Mouse (Mus musculus): ENCODE data around the gene 2310022A10Rik.

Gene 2310022A10Rik

DNA sequence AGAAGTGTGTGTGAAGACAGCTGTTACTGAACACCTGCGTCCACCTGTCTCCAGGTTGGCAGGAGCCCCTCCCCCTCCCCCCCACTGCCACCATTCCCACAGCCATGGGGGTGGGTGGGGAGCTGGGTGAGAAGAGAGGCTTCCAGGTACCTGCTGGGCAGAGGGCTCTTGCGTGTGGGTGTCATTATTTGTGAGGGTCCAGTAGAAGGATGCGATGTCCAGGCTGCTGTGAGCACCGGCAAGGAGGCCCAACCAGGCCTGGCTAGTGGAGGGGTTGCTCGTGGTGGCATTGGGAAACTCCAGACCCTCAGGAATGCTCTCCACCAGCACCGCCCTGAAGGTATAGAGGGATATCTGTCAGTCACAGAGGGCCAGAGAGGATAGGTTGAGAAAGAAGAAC lies 12.1 kb upstream of the 2310022A10Rik start:
- DNase-seq (ENCODE audit: low spot score in 2 of 2): no peak

DNA sequence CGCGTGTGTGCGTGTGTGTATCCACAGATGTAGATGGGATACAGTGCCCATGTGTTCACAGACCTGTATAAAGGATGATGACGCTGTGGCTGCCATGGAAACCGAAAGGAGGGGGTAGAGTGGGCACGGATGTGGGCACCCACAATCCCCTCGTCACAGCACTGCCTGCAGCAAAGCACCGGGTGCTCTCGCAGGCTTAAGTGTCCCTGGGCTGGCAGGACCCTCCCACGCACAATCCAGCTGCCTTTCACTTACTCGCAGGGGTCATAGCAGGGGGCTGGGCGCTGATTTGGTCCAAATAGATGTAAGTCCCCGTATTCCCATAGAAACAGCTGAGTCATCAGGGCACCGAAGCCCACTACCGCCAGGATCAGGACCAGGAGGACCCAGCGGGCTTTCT lies 11.6 kb upstream of the 2310022A10Rik start:
- DNase-seq (ENCODE audit: low spot score in 2 of 2): no peak

DNA sequence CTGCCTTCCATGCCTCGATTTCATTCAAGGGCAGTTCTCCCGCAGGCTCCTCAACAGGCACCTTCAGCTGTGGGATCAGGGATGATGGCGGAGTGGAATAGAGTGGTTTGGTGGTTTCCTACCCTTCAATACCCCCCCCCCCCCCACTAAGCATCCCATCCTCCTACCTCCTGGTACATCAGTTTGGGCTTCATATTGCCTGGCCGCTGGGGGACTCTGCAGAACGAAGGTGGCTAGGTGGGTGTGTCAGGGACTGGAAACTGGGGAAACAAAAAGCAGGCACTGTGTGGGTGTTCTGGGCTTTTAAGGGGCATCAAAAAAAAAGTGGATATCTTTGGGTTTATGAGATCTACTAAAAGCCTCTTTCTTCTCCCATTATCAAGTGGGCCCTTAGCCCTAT lies 11.1 kb upstream of the 2310022A10Rik start:
- no peak for DNase-seq (ENCODE audit: low spot score in 2 of 2)

DNA sequence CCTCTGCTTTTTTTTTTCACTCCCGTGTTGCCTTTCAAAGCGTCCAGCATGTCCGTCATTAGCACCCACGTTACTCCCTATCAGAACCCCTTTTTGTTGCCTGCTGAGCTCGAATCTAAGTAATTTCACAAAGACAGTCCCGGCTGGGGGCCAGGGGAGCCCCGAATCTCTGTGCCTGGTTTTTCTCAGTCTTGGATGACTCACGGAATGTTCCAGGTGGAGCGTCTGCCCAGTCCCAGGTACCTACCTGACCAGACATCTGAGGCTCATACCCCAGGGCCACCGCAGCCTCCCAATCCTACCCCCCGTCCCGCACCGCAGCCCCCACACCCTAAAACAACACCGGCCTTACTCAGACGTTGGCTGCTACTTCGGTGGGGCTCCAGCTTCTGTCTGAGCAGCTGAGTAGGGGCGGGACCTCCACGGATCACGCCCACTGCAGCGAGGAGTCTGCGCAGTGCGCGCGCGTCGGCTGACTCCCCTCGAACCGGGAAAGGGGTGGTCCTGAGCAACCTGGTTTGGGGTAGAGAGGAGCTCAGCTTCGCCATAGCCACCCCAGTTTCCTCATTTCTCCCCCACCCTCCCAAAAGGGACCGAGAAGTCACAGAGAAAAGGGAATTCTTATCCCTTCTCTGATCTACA lies 10.5 kb upstream of the 2310022A10Rik start:
- DNase-seq (ENCODE audit: low spot score in 2 of 2): peak; percentile 62 to 87

DNA sequence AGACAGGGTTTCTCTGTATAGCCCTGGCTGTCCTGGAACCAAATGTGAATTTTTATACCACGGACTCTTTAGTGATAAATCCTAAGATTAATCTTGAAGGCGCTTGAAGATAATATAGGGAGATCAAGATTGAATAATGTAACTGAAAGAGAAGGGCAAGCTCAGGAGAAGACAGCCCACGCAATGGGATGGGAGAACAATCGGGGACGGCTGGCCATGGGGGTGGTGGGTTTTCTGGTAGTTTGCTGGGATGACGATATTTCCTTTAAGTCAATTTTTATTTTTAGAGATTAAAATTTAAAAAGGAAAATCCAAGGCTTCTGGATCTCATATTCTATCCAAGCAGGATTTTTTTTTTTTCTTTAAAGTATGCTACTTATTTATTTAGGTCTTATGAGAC lies 10.0 kb upstream of the 2310022A10Rik start:
- no peak for DNase-seq (ENCODE audit: low spot score in 2 of 2)

DNA sequence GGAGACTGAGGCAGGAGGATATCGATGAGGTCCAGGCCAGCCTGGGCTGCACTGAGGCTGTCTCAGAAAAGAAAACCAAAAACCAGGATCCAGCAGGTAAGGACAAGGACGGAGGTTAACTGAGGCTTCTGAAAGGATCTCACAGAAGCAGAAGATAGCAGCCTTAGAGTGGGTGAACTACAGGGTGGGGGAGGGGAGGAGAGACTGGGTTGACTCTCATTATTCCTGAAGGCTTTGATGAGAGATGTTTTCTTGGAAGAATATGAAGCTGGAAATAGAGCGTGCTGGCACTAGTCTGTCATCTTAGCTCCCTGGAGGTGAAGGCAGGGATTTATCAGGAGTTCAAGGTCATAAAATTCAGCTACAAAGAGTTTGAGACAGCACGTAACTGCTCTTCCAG lies 9.2 kb upstream of the 2310022A10Rik start:
- DNase-seq (ENCODE audit: low spot score in 2 of 2): no peak

DNA sequence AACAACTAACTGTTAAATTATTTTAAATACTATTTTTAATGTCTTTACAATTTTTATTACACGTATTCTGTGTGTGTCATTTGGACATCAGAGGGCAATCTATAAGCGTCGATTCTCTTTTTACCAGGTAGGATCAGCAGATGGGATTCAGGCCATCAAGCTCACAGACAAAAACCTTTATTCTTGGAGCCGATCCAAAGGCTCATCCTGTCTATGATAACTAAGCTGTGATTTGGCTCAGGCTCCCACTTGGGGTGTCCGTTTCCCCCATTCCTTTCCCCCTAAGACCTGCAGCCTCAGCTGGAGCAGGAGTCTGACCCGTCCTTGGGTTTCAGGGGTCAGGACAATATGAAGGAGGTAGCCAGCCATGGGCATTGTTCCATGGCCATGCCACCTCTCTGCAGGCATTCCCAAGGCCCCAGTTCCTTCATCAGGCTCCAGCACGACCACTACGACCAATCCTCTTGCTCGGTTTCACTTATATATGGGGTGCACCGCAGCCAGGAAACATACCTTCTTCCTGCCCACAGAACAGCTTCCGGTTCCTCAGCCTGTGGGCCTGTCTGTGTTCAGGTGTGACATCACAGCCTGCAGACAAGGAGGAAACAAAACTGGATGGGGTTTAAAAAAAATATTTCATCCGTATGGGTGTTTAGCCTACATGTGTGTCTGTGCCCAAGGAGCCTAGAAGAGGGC lies 8.2 kb upstream of the 2310022A10Rik start:
- DNase-seq (ENCODE audit: low spot score in 2 of 2): no peak

DNA sequence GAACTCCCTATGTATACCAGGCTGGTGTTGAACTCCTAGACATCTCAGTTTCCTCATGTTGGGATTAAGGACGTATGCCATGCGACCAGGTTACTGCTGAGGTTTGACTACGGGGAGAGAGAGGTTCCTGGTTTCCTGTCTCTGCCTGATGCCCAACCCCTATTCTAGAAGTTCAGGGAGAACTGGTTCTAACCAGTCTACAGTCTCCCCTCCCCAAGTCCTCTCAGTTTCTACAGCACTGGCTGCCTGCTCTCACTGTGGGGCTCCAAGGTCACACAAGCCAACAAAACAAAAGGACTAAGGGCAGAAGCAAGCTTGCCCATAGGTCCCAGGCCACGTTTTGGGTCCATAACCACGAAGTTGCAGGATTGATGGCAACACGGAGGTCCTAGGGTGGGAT lies 3.4 kb upstream of the 2310022A10Rik start:
- DNase-seq (ENCODE audit: low spot score in 2 of 2): no peak

DNA sequence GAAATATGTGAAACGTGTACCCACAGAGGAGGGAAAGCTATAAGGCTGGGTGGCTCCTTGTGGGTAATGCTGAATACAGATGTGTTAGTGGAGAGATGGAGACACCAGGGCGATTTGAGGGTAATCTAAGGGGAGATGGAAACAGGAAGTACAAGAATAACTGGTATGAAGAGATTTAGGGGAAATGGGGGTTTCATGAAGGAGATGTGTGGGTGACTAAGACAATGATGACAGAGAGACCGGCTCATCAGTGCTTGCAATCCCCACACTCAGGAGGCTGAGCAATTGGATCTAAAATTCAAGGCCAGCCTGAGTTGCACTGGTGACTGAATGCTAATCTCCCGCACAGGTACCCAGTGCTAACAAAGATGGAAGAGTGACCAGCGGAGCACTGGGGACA lies 963 bp upstream of the 2310022A10Rik start:
- no peak for DNase-seq (ENCODE audit: low spot score in 2 of 2)

DNA sequence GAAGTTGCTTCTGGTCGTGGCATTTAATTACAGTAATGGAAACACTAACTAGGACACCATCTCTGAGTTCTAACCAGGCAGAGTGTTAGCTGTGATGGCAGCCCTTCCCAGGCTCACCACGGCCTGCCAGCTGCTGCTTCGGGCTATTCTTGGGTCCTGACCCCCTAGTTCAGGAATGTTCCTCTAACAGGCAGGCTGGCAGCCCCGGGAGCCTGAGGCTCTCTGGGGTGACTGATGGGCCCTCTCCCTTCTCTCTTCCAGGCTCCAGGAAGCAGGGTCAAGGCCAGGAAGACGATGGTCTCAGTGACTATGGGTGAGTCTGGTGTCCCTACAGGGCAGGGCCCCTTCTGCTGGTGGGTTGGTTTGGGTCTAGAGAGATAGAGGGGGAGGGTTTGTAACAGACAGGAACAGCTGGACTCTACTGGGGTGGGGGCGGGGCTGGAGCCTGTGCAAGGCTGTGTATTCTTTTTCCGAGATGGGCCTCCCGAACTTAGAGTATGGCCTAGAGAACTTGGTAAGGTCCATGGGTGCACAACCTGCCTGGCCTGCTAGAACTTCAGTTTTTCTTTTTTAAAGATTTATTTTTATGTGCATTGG lies 7.4 kb downstream of the 2310022A10Rik start:
- DNase-seq (ENCODE audit: low spot score in 2 of 2): no peak

DNA sequence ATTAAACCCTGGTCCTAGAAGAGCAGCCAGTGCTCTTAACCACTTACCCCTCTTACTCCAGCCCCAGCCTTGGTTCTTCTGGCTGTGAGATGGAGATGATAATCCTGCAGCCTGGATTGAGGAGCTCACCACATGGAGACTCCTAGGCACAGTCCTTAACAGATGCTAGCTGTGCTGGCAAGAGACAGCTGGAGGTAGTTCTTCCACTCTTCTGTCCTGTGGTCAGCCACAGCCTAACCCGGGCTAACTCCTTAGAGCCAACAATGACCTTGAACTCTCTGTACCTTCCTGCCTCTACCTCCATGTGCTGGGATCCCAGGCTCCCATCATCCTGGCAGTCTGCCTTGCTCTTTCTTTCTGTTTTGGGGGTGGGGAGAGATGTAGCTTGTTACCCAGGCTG lies 7.9 kb downstream of the 2310022A10Rik start:
- DNase-seq (ENCODE audit: low spot score in 2 of 2): no peak

DNA sequence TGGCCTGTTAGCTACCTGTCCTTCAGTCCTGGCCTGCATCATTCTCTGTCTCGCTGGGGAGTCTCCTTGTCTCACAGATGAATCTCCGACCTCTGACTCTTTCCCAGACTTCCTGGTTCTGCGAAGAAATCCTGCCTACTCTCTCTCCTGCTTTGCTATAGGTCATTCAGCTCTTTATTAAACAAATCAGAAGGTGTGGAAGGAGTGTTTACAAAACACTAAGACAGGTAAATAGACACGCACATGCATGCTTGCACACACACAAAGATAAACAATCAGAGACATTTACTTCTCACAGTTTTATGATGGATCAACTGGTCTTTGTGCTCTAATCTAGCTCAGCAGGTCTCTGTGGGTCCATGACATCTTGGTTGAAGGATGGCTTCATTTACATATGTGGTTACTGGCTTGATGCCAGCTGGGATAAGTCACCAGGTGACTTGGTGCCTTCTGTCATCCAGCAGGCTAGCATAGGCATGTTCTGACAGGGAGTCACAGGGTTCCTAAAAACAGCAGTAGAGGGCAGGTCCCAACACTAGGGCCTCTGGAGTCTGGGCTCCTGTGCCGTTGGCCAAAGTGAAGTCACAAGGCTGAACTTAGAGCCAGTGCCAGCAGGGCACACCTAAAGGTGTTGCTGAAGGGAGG lies 16.7 kb downstream of the 2310022A10Rik start:
- DNase-seq (ENCODE audit: low spot score in 2 of 2): peak; percentile 40 to 77

DNA sequence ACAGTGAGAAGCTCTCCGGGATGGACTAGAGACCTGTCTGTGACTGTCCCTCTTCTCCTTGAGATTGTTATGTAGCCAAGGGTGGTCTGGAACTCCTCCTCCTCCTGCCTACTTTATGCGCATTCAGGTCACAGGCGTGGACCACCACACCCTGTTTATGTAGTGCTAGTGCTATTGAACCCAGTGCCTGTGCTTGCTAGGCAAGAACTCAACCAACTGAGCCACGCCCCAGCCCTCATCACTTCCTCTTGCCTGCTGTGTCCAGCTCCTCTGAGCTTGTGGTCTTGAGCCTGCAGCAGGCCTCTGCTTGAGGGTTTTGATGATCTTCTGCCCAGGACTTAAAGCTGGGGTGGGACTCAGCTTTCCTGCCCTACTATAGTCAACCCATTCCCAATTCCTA lies 19.1 kb downstream of the 2310022A10Rik start:
- no peak for DNase-seq (ENCODE audit: low spot score in 2 of 2)

DNA sequence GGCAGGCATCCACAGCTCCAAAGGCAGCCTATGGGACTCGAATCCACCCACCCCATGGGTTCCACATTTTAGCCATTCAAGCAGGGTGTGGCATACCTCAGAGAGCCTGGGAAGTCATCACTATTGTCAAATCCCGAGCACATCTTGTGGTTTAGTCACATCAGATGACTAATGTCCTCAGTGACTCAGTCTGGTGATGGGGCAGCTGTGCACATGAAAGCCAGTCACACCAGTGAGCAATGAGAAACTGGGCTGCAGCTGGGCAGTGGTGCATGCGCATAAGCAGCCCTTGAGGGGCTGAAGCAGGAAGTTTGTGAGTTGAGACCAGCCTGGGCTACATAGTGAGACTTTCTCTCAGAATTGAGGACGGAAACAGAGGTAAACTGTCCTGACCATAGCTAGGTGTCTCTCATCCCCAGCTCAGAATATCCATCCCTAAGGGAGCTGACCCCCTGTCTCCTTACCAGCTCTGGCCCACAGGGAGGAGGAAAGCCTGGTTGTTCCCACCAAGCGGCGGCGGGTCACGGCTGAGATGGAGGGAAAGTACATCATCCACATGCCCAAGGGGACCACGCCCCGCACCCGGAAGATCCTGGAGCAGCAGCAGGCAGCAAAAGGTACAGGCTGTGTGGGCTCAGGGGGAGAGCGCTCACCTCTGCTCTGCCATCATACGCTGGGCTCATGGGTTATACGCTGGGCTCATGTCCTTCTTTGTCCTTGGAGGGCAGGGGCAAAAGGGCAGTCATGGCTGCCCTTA lies 21.3 kb downstream of the 2310022A10Rik start:
- no peak for DNase-seq (ENCODE audit: low spot score in 2 of 2)

DNA sequence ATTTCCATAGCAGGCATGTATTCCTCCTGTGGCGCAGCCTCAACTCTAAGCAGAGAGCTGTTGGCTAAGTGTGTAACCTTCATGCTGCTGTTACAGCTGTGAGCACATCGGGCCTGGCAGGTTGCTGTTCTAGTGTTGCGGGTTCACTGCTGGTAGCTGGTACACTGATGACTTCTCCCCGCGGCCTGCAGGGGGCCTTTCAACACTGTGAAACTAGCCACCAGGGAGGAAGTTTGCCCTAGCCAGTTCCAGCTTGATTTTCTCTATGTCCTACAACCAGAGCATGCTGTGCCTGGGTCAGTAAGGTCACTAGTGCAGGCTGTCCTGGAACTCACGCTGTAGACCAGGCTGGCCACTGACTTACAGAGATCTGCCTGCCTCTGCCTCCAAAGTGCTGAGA lies 23.9 kb downstream of the 2310022A10Rik start:
- no peak for DNase-seq (ENCODE audit: low spot score in 2 of 2)

DNA sequence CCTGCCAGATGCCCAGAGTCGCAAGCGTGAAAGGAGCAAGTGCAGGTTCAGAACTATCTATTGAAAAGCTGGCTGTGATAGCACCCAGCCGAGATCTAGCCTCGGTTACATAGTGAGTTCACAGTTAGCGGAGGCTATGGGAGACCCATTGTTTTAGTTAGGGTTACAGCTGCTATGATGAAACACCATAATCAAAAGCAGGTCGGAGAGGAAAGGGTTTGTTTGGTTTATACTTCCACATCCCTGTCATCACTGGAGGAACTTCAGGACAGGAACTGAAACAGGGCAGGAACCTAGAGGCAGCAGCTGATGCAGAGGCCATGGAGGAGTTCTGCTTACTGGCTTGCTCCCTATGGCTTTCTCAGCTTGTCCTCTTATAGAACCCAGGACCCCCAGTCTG lies 24.6 kb downstream of the 2310022A10Rik start:
- DNase-seq (ENCODE audit: low spot score in 2 of 2): no peak

DNA sequence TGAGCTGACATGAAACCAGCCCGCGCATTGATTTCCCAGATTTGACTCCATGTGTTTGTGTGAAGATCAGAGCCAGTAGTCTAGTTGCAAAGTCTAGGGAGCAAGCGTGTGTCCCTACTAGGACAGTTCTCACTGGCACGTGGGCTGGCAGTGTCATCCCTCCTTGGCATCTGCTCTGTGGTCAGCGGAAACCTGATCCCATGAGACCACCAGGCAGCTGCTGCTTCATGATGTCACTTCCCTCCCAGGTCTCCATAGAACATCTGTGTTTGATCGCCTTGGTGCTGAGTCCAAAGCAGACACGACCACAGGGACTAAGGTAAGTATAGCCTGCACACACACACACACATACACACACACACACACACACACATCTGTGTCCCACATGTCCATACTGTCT lies 25.4 kb downstream of the 2310022A10Rik start:
- no peak for DNase-seq (ENCODE audit: low spot score in 2 of 2)

DNA sequence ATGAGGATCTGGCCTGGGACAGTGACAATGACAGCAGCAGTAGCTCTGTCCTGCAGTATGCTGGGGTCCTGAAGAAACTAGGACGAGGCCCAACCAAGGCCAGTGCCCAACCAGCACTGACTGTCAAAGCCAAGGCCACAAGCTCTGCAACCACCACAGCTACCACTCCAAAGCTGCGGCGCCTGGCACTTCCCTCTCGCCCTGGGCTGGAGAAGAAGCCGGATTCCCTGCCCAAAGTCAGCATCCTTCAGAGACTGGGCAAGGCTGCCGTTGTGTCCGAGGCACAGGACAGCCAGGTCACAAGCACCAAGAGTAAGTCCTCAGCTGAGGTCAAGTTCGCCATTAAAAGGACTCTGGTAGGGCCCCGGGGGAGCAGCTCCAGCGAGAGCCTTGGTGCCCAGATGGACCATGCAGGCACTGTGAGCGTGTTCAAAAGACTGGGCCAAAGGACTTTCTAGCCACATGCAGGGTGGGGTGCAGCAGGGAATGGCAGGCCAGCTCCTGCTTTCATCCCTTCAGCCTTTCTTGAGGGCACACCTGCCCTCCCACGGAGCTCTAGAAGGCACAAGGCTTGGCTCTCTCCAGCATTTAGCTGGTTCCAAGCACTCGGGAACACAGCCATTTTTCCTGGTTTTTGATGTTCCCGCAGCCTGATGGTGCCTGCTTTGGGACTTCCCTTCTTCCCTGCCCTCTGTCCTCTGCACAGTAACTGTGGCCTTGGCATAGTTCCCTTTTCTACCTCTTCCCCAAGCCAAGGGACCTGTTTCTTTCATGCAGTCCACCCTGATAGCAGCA lies 27.5 kb downstream of the 2310022A10Rik start:
- DNase-seq (ENCODE audit: low spot score in 2 of 2): no peak

DNA sequence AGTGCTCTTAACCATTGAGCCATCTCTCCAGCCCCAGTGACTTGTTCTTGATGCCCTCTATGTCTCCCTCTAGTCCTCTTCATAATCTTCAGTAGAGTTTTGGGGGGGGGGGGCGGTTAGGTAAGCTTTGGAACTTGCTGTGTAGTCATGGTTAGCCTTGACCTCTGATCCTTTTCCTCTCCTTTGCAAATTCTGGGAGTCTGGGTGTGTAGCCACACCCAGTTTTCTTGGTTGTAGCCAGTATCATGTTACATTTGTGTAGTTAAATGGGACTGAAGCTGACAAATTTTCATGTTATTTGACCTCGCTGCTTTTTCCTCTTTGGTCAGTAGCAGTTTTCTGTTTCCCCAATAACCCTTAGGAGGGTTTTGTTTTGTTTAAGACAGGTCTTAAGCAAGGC lies 33.8 kb downstream of the 2310022A10Rik start:
- no peak for DNase-seq (ENCODE audit: low spot score in 2 of 2)

DNA sequence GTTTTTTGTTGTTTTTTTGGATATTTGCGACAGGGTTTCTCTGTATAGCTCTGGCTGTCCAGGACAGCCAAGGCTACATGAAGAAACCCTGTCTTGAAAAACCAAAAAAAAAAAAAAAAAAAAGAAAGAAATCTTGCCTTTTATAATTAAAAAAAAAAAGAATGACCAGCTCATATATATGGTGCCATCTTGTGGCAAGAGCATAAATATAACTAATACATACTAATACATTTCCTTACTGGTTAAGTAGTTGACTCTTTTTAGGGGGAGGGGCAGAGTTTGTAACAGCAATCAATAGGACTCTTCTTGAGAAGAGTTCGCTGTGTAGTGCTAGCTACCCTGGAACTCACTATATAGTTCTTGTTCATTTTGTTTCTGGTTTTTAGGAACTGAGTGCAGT lies 34.7 kb downstream of the 2310022A10Rik start:
- DNase-seq (ENCODE audit: low spot score in 2 of 2): no peak

DNA sequence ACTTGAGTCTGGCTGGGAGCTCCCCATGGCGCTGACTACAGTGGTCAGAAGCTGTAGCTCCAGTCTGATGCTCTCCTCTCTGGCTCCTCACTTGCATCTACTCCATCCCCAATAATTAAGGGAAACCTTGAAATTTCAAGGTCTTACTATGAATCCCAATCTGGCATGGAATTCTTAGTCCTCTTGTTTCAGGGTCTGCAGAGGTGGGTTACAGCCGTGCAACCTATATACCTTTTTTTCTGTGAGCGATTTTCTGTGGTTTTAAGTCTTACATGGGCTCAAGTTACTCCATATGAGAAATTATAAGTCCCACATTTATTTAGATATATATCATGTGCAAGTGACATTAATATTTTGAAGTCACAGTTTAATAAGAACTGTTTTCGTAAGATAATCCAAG lies 37.1 kb downstream of the 2310022A10Rik start:
- no peak for DNase-seq (ENCODE audit: low spot score in 2 of 2)
